Mouse (Mus musculus): ENCODE data around the gene Nktr. TPM values are rescaled to one million over a fixed set of nuclear protein-coding genes. Genes with fewer than 3 reads are reported as not detected.

The Nktr gene
- polyA plus RNA-seq, 1 experiment from 2014 or later, result 52.9 TPM

DNA sequence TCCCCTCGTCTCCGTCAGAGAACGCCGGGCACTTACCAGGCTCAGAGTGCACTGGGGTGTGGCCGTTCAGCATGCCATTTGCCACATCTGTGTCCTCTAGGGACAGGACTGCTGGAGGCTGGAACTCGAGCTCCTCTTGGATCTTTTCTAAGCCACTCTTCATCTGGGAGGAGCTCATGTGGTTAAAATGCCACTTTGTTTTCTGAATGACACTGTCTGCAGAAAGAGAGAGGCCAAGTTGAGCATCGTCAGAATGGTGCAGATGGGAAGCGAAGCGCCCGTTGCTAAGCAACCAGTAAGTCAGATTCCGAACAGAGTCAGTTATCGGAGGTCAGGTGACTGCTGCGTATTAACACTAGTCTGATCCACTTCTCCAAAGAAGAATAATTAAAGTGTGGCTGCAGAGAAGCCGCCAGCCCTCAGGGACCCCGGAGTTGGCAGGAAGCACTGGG is 28.7 kb upstream of the Nktr start:
- WGBS, result 88% methylated on average over 15 of the region's 15 CpGs
- H3K27ac ChIP-seq, result no peak overlapping the region

DNA sequence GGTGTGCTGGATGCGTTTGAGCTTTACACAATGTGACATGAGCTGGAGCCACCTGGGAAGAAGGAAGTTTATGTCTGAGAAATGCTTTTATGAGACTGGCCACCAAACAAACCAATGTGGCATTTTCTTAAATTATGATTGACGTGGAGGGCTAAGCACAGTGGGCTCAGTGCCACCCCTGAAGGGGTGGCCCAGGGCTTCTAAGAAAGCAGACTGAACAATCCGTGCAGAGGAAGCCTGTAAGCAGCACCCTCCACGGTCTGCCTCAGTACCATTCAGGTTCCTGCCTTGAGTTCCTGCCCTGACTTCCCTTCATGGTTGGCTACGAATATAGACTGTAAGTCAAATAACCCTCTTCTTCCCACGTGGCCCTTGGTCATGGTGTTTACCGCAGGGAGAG is 28.2 kb upstream of the Nktr start:
- DNase-seq (ENCODE audit: extremely low spot score, low spot score), result no peak
- Histone ChIP-seq H3K4me1 (peaks cover 4% of the 10 kb centered on the region), H3K36me3 (replicated peaks) (peaks cover 88% of the 10 kb centered on the region), H3K27me3 (ENCODE audit: poor library complexity, severe bottlenecking) (no peaks in the 10 kb centered on the region), H3K27ac (no peak overlapping the region), H3K9me3 (no peaks in the 10 kb centered on the region), H3K4me3 (no peak overlapping the region)
- 89% methylated on average over 7 of the region's 7 CpGs for WGBS

More for the DNA sequence above, 28.7 kb upstream of the Nktr start:
- Histone ChIP-seq H3K27me3 (ENCODE audit: poor library complexity, severe bottlenecking) (no peaks in the 10 kb centered on the region), H3K4me3 (no peak overlapping the region), H3K9me3 (no peaks in the 10 kb centered on the region), H3K36me3 (replicated peaks) (peaks cover 88% of the 10 kb centered on the region), H3K4me1 (peaks cover 4% of the 10 kb centered on the region)
- no peak for DNase-seq (ENCODE audit: extremely low spot score, low spot score)

DNA sequence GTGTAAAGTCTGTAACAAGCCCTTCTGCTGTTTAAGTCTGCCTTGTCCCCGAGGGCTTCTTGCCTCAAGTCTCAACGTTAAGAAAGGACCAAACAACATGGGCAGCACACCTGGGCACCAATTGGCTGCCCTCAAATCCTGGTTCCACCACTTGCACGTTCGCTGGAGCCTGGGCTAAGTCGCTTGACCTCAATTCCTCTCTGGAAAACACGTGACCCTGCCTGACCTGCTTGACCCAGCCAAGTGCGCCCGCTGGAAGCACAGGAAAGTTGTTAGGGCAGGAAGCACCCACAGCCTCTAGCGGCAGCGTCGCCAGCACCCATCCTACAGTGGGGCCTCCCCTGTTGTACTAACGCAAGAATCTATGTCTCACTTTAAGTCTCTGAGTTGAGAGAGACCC is 24.2 kb upstream of the Nktr start:
- 84% methylated on average over 12 of the region's 12 CpGs for WGBS
- no peak overlapping the region for H3K27ac ChIP-seq

DNA sequence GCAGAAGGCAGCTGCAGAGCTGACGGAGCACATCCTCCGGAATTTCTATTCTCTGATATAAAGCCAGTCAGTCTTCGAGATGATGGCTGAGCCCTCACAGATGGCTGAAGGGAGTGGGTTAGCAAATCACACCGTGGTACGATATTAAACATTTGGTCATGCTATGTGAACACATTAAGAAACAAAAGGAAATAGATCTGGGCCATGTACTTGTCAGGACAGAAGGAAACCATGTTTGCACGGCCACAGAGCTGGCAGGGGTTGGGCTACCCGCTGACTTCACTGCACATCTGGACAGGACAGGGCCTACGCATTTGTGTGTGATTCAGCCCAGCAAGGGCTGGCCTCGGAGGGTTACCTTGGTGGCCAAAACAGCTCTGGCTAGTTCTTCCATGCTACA is 22.3 kb upstream of the Nktr start:
- Histone ChIP-seq H3K4me3 (no peak overlapping the region), H3K9me3 (peaks cover 7% of the 10 kb centered on the region), H3K27ac (no peak overlapping the region), H3K36me3 (replicated peaks) (peaks cover 74% of the 10 kb centered on the region), H3K4me1 (no peaks in the 10 kb centered on the region; the same call in 1 of the 2 replicates), H3K27me3 (ENCODE audit: poor library complexity, severe bottlenecking) (no peaks in the 10 kb centered on the region)
- WGBS, result 95% methylated on average over 9 of the region's 9 CpGs
- no peak for DNase-seq (ENCODE audit: extremely low spot score, low spot score)

More for the DNA sequence above, 24.2 kb upstream of the Nktr start:
- no peaks in the 10 kb centered on the region for H3K27me3 ChIP-seq (ENCODE audit: poor library complexity, severe bottlenecking)
- peaks cover 4% of the 10 kb centered on the region for H3K4me1 ChIP-seq
- H3K9me3 ChIP-seq, result peaks cover 7% of the 10 kb centered on the region
- no peak overlapping the region for H3K4me3 ChIP-seq
- no peak for DNase-seq (ENCODE audit: extremely low spot score, low spot score)
- H3K36me3 ChIP-seq (replicated peaks), result peaks cover 87% of the 10 kb centered on the region

DNA sequence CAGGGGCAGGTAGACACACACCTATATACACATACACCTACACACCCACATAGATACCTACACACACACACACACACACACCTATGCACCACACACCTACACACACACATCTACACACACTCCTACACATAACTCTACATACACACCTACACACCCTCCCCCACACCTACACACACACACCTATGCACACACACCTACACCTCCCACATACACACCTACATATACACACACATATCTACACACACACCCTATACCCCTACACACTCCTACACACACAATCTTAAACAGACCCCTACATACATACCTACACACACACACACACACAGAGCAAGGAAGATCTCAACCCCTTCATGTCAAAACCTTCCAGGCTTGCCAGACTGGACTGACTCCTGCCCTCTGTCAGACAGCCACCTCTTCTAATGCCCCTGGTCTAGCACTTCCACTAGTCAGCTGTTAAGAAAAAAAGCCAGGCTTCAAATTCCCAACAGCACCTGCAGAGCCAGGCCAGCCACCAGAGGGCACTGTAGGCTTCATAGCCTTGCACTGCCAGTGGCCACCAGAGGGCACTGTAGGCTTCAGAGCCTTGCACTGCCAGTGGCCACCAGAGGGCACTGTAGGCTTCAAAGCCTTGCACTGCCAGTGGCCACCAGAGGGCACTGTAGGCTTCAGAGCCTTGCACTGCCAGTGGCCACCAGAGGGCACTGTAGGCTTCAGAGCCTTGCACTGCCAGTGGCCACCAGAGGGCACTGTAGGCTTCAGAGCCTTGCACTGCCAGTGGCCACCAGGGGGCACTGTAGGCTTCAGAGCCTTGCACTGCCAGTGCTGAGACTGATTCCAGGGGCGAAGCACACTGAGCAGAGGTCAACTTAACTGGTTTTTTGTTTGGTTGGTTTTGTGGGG is 21.6 kb upstream of the Nktr start:
- 94% methylated on average over 1 of the region's 1 CpGs for WGBS
- no peak overlapping the region for H3K4me3 ChIP-seq
- H3K27me3 ChIP-seq (ENCODE audit: poor library complexity, severe bottlenecking), result no peaks in the 10 kb centered on the region
- H3K36me3 ChIP-seq (replicated peaks), result peaks cover 66% of the 10 kb centered on the region
- H3K4me1 ChIP-seq, result no peaks in the 10 kb centered on the region
- no peak overlapping the region for H3K27ac ChIP-seq
- H3K9me3 ChIP-seq, result peaks cover 7% of the 10 kb centered on the region
- no peak for DNase-seq (ENCODE audit: extremely low spot score, low spot score)

DNA sequence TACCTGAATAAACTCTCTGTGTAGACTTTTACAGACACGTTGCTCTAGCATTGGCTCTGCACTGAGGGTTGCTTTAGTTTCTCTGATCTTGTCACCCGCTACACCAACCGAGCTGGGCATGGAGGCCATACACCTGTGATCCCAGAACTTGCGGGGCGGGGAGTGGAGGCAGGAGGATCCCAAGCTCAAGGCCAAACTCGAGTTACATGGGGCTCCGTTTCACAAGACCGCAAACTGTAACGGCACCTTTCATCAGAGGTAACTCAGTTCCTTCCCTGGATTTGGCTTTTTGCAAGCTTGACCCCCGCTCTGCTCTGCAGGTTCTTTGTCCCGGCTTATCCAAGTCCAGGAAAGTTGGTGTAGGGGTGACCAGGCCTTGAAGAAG is 14.7 kb upstream of the Nktr start:
- no peaks in the 10 kb centered on the region for H3K9me3 ChIP-seq
- H3K27me3 ChIP-seq (ENCODE audit: poor library complexity, severe bottlenecking), result no peaks in the 10 kb centered on the region
- WGBS, result 39% methylated on average over 11 of the region's 11 CpGs
- H3K27ac ChIP-seq, result peak overlapping the region; percentile 96
- no peak for DNase-seq (ENCODE audit: extremely low spot score, low spot score)
- peaks cover 11% of the 10 kb centered on the region for H3K36me3 ChIP-seq (replicated peaks)
- H3K4me3 ChIP-seq, result peak overlapping the region; percentile 86
- H3K4me1 ChIP-seq, result peaks cover 30% of the 10 kb centered on the region

DNA sequence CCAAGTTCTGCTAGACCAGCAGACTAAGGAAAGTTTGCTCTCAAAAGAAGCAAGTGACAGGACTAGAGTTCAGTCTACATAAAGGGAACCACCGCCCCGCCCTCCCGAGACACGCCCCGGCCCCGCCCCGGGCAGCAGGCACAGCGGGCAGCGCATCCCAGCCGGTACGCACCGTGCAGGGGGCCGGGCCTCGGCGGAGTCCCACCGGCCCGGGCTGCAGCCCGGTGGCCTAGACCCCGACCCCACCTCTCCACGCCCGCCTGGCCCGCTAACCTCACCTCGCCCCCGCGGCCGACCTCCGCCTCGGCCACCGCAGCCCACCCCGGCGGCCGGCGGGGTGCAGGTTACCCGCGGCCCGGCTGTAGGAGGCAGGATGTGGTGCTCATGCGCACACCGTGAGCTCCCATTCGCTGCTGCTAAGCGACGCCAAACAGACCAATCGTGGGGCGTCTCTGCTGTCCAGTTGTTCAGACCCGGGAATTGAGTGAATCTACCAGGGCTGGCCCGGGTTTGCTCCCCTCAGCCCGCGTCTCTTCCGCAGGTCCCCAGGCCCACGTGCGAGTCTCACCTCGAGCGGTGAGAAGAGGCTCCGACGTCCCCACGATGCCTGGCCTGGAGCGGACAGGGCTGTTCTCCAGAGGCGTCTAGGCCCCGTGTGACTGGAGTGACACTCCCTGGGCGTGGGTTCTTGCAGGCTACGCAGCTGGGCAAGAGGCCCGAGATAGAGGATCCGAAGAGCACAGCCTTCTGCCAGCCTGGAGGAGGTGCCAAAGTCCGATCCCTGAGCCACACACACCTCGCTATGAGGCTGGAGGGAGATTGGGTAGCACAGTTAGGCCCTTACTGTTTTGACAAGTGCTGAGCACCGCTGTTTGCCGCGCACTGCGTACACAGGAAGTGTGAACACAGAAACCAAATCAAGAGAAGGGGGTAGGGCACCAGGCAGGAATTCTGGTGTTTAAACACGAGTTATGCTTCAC is 14.0 kb upstream of the Nktr start, which contains the start of gene Sec22c:
Sec22c (minus strand) TSS at position 845 of the 980 bp plus-strand sequence.
- peak; percentile 93 for DNase-seq (ENCODE audit: extremely low spot score, low spot score)
- Histone ChIP-seq H3K36me3 (replicated peaks) (peaks cover 6% of the 10 kb centered on the region), H3K4me3 (peak within 1 kb of the TSS; percentile 86), H3K9me3 (no peaks in the 10 kb centered on the region), H3K27me3 (ENCODE audit: poor library complexity, severe bottlenecking) (no peaks in the 10 kb centered on the region), H3K27ac (peak within 1 kb of the TSS; percentile 96), H3K4me1 (peaks cover 34% of the 10 kb centered on the region)
- WGBS, result under 1% methylated on average over 69 of the region's 69 CpGs

DNA sequence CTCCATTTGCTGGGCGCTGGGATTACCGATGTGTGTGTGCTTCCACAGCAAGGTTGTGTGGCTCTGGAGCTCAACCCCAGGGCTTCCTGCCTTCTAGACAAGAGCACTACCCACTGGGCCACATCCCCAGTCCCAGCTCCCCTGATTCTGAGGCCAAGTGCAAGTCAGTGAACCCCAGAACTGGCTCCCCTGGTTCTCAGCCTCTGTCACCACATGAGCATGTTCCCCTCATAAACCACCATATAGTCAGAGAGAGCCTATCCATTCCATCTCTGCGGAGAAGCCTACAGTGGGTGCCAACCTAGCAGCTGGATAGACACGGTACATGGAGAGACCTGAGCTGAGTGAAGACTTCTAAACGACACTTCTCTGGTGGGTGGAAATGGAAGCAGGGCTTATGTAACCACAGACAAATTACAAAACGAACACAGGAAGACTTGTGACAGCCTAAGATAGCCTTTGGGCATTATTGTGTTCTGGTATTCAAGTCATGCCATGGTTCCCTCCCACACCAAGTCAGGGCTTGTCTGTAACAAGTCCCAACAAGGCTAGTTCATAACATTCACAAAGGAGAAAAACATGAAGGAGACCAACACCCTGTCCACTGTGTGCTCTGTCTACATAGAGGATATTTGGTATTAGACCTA is 12.8 kb upstream of the Nktr start:
- peaks cover 41% of the 10 kb centered on the region for H3K4me1 ChIP-seq
- no peaks in the 10 kb centered on the region for H3K36me3 ChIP-seq (replicated peaks)
- DNase-seq (ENCODE audit: extremely low spot score, low spot score), result peak; percentile 13
- WGBS, result 81% methylated on average over 6 of the region's 6 CpGs
- no peak overlapping the region for H3K27ac ChIP-seq
- 0 out of 2 replicates have a peak overlapping the region, but pooled peaks have one; percentile 4 for H3K4me3 ChIP-seq
- no peaks in the 10 kb centered on the region for H3K9me3 ChIP-seq
- H3K27me3 ChIP-seq (ENCODE audit: poor library complexity, severe bottlenecking), result no peaks in the 10 kb centered on the region

DNA sequence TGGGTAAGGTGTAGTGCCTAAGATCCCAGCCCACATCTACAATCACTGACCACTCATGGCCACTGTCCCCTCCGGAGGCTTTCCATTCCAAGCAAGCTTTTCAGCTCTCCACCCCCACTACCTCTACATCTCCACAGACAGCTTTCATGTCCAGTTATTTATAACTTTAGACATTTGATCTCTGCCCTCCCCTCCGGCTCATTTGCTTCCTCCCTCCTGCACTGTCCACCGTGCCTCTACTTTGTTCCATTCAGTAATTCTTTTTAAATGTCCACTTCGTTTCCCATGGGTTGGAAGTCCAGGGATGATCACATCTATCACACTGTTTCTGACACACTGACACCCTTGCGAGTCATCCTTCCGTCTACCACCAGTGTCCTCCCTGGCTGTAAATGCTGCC is 11.2 kb upstream of the Nktr start:
- H3K27ac ChIP-seq, result no peak overlapping the region
- H3K27me3 ChIP-seq (ENCODE audit: poor library complexity, severe bottlenecking), result no peaks in the 10 kb centered on the region
- no peak for DNase-seq (ENCODE audit: extremely low spot score, low spot score)
- H3K4me3 ChIP-seq, result no peak overlapping the region
- 76% methylated on average over 6 of the region's 6 CpGs for WGBS
- H3K9me3 ChIP-seq, result no peaks in the 10 kb centered on the region
- H3K36me3 ChIP-seq (replicated peaks), result peaks cover 7% of the 10 kb centered on the region
- peaks cover 50% of the 10 kb centered on the region for H3K4me1 ChIP-seq

DNA sequence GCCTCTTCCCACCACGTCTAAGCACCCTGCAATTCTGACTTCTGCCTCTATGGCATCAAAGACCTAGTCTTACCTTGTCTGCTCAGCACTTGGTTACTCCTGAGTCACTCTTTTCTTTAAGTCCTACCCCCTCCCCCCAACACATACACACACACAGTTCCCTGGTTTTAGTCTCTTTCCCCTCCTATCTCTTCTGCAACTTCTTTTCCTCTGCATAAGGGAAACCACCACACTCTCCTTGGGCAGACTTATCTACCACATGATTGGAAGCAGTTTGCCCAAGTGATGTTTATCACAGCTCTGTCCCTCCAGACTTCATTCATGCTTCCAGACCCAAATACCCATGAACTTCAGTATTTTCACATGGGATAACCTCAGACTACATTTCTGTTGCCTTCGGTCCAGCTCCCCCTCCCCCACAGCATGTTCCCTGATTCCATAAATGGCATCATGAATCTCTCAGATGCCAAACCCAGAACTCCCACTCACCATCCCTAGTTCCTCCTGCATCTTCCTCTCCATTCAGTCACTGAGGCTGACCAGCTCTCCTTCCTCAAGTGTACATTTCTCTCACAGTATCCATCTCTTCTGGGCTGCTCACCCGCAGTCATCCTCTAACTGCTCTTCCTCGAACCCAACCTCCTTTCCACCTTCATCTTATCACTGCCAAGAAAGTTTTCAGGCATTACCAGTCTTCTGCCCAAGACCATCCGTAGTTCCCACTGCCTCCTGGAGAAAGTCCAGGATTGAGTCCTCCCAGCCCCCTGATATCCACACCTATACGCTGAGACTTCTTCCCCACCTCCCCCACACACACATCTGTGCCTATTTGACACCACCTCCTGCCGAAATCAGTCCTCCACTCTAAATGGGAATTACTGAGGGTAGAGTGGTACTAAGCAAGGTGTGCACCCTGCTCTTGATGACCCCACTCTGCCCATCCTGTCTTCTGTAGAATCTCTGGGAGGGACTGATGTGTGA is 10.2 kb upstream of the Nktr start:
- DNase-seq (ENCODE audit: extremely low spot score, low spot score), result peak; percentile 13
- 77% methylated on average over 7 of the region's 7 CpGs for WGBS
- no peak overlapping the region for H3K27ac ChIP-seq

DNA sequence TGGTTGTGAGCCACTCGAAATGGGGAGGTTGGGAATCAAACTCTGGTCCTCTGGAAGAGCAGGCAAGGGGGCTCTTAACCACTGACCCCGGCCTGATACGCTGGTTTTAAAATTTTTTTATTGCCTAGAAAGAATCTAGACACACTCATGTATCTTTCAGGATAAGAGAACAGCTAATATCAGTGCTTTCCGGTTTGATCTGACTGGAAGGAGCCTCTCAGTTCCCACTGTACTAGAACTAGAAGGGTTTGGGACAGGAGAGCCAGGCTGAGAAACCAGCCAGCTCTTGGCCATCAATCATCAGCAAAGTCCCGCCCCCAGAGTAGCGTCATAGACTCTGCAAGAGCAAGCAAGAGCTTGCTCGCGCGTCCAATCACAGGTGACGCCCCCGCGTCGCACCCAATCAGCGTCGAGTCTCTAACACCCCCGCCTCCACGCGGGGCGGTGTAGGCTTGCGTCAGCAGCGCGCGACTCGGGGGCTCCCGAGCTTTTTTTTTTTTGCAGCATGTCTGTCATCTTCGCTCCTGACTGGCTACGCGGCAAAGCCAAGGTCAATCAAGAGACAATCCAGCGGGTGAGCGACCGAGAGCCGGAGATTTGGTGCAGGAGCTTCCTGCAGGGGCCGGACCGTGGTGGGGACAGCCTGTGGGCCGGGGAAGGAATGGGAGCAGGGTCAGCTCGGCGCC is 8.9 kb upstream of the Nktr start, which contains the start of gene Ss18l2:
Ss18l2 (plus strand) TSS at position 432 of the 686 bp plus-strand sequence.
- Histone ChIP-seq H3K36me3 (replicated peaks) (peaks cover 17% of the 10 kb centered on the region), H3K27ac (peak within 1 kb of the TSS; percentile 90), H3K27me3 (ENCODE audit: poor library complexity, severe bottlenecking) (no peaks in the 10 kb centered on the region), H3K4me3 (peak within 1 kb of the TSS; percentile 94), H3K9me3 (no peaks in the 10 kb centered on the region), H3K4me1 (peaks cover 32% of the 10 kb centered on the region)
- DNase-seq (ENCODE audit: extremely low spot score, low spot score), result peak; percentile 98
- WGBS, result 4% methylated on average over 37 of the region's 37 CpGs

More for the DNA sequence above, 10.2 kb upstream of the Nktr start:
- H3K36me3 ChIP-seq (replicated peaks), result peaks cover 17% of the 10 kb centered on the region
- H3K4me1 ChIP-seq, result peaks cover 42% of the 10 kb centered on the region
- H3K4me3 ChIP-seq, result no peak overlapping the region
- H3K27me3 ChIP-seq (ENCODE audit: poor library complexity, severe bottlenecking), result no peaks in the 10 kb centered on the region
- H3K9me3 ChIP-seq, result no peaks in the 10 kb centered on the region
